Mouse (Mus musculus) T-helper 2 cell (primary cell): ENCODE measurements around the gene Grm3.

Experiments used
- in situ Hi-C: fragments of 300-600 bp; cut with MboI, MseI; formaldehyde crosslinking; loops from one replicate; pipeline ENCODE4 v1.15.1; 2025; ENCODE audit warnings: high pct_unique_total_duplicates

Grm3 gene

GRCm38 (mm10) chr5:9623095-9623459 lies 101.9 kb downstream of the Grm3 start:
- in situ Hi-C loops: no loop called here

- in situ Hi-C loops: no loop called here
Observed at GRCm38 (mm10) chr5:9622264-9623094, 102.5 kb downstream of the Grm3 start.

GRCm38 (mm10) chr5:9621417-9622067 lies 103.4 kb downstream of the Grm3 start:
- in situ Hi-C loops: no loop called here

DNA sequence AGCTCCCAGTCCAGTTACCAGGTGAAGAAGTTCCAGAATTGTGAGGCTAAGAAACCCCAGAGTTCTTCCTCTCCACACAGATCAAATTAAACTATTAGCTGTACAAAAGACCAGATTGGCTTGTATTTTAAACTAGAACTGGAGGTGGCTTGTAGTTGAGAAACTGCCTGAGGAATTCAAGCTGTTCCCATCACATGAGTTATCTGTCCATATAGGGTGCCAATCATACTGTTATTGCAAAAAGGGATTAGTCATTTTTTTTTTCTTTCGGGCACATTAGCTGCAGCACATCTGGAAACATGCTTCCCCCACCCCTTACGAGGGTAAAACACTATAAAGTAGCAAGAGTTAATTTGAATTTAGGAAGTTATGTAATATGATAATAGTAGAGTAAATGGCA lies 145.9 kb downstream of the Grm3 start:
- in situ Hi-C loops: no loop called here

DNA sequence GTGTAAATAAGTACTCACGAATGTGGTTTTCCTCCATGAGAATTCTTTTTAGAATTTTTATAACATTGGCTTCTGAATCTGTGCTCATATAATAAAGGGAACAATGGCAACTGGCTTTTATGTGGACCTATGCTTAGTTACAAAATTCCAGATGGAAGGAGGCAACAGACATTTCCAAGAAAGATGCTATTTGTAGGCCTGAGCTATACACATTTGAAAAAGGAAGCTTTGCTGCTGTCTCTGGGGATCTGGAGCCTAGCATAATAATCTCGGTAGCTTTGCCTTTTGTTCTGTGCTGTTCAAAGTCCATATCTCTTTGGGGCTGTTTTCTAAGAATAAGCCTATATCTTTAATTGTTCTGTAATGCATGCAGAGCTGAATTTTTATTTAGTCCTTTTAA lies 146.4 kb downstream of the Grm3 start:
- in situ Hi-C loops: no loop called here

DNA sequence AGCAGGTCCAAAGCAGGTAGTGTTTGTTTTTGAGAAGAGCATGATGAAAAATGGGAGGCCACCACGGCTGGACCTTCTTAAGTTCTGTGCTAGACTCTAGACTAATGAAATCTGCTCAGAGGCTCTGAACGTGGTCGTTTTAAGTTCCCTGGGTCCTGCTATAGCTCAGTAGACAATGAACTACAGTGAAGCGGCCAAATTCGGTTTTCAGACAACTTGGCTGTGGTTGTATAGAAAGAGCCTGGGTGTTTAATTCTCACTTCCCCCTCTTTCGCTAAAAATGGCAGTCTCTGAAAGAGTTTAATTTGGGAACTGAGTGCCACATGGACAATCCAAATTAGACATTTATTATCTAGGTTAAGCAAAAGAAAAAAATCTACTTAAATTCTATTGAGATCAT lies 154.0 kb downstream of the Grm3 start:
- in situ Hi-C loops: no loop called here

DNA sequence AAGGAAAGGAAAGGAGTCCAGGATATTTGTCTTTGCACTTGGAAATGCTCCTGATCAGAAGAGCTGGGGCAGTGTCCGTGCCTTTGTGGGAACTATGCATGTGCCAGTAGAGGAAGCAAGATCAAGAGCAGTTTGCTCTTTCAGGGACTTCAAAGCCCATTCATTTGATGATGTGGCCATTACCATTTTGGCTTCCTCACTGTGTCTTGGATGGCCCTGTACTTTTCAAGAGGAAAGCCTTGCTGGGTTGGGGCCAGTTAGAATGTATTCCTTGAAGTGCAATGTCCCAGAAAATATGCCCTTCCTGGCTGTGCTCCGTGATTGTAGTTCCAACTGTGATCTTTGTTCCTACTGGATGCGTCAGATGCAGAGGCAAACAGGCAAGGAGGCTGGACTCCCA lies 167.3 kb downstream of the Grm3 start:
- in situ Hi-C loops: no loop called here

GRCm38 (mm10) chr5:9540822-9541557 lies 184.0 kb downstream of the Grm3 start:
- in situ Hi-C loops: no loop called here

DNA sequence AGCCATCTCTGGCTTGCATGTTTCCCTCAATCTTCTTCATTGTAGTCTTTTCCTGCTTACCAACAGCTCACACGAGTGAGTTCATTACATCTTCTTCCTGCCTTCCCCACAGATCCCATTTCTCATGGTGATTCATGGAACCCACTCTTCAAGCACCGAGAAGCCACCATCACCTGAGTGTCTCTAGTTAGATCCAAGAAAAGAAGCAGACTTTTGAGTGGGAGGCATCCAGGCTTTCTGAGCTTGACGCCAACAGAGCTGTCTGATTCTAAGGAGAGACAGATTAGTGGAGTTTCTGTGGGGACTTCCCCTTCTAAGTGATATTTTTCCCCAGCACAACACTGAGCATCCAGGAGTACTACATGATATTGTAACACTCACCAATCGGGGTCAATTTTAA lies 199.5 kb downstream of the Grm3 start:
- in situ Hi-C loops: no loop called here

GRCm38 (mm10) chr5:9511027-9511426 lies 213.9 kb downstream of the Grm3 start:
- in situ Hi-C loops: no loop called here

- in situ Hi-C loops: no loop called here
Observed at GRCm38 (mm10) chr5:9497235-9497634, 227.7 kb downstream of the Grm3 start.

- in situ Hi-C loops: no loop called here
Observed at GRCm38 (mm10) chr5:9495456-9495855, 229.5 kb downstream of the Grm3 start.

- in situ Hi-C loops: no loop called here
Observed at GRCm38 (mm10) chr5:9477587-9477986, 247.4 kb downstream of the Grm3 start.

DNA sequence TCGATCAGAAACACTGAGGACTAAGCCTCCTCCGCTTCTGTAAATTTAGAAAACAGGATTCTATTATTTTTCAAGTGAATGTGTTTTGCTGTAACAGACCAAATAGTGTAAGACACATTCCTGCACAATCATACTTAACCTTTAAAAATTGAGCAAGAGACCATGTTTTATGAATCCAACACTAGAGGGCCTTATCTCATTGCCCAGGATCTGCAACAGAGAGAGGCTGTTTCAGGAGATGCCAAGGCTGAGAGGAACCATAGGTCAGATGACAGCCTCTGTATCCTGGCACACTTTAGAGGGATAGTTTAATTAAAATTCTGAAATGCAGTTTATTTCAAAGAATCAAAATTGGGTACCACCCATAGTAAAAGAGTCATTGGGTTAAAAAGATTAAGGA lies 271.7 kb downstream of the Grm3 start:
- in situ Hi-C loops: no loop called here

DNA sequence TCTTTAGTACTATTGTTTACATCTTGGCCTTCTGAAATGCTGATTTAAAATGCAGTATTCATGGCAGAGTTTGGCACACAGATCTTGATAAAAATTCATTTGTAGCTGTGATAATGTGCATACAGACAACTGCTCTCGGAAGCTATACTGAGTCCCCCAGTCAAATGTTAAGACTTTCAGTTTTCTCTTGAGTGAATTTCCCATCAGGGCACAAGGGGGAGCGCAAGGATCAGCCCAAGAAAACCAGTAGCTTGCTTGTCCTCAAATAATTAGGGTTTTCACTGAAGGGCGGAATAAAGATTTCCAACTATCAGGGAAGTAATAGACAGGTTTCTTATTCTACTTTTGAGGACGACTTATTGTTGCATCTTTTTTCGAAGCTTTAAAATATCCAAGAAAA lies 275.4 kb downstream of the Grm3 start:
- in situ Hi-C loops: no loop called here

DNA sequence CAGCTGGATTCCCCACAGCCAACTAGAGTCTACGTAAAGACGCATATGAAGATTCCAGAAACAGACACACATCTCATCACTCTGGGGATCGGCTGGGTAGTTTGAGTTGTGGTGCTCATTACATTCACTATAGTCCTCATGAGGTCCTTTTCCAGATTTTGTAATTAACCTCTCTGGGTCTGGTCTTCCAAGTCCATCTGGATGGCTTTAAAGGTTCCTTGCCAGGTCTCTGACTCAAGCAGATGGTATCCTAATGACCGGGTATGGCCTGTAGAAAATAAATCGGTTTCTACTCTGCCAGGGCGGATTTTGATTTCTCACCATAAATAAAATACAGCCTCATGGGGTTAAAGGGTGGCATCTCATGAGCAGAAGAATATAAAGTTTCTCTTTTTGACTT lies 276.0 kb downstream of the Grm3 start:
- in situ Hi-C loops: no loop called here

DNA sequence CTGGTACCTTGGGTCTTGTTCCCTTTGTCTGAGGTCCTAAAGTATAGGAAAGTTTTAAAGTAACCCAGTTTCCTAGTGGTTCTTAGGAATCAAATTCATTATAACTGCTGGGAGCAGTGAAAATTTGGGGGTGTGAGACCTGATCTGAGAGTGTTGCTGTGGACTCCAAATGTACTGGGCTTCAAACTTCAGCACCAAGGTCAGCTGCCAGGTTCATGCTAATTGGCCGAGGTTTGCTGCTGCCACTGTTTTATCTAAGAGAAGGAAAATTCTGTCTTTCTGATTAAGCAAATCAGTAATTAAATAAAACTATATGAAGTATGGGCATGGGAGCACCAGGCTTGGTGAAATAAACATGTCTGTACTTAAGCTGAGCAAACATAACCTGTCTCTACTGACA lies 278.8 kb downstream of the Grm3 start:
- in situ Hi-C loops: no loop called here
